Mouse (Mus musculus) kidney, embryonic 15.5 days (tissue): ENCODE data around the gene Stat5b. TPM values are rescaled to one million over a fixed set of nuclear protein-coding genes. Genes with fewer than 3 reads are reported as not detected.

Experiments used
- ATAC-seq: fragments of 200-750 bp; cut with Nextera tagmentation; replicated peaks from 2 replicates; pipeline ENCODE4 v1.8.0; 2017; ENCODE audit warnings: moderate TSS enrichment; ENCODE audit not compliant: low FRiP score
- H3K27ac ChIP-seq: fragments of 300-500 bp; sonication (generic); 2 replicates; pipeline ENCODE4 v1.5.1; 2015; ENCODE audit warnings: mild to moderate bottlenecking, inconsistent platforms
- H3K27me3 ChIP-seq: fragments of 300-500 bp; sonication (generic); 2 replicates; pipeline ENCODE4 v1.6.1; 2015; ENCODE audit warnings: inconsistent platforms
- H3K36me3 ChIP-seq: fragments of 300-500 bp; sonication (generic); 2 replicates; pipeline ENCODE4 v1.6.1; 2015; ENCODE audit warnings: inconsistent platforms
- H3K4me1 ChIP-seq: fragments of 300-500 bp; sonication (generic); 2 replicates; pipeline ENCODE4 v1.6.1; 2015; ENCODE audit warnings: inconsistent platforms
- H3K4me2 ChIP-seq: fragments of 300-500 bp; sonication (generic); 2 replicates; pipeline ENCODE4 v1.6.1; 2015; ENCODE audit warnings: moderate library complexity, mild to moderate bottlenecking, inconsistent platforms
- H3K4me3 ChIP-seq: fragments of 300-500 bp; sonication (generic); replicated peaks from 2 replicates; pipeline ENCODE4 v1.5.1; 2015; ENCODE audit warnings: mild to moderate bottlenecking, inconsistent platforms
- H3K9ac ChIP-seq: fragments of 300-500 bp; sonication (generic); 2 replicates; pipeline ENCODE4 v1.6.1; 2015; ENCODE audit warnings: mild to moderate bottlenecking, inconsistent platforms
- H3K9me3 ChIP-seq: fragments of 300-500 bp; sonication (generic); replicated peaks from 2 replicates; pipeline ENCODE4 v1.6.1; 2016; ENCODE audit warnings: inconsistent platforms
- WGBS: fragments of 180-500 bp; shearing (Covaris S2); methylation state at CpG from one replicate; pipeline ENCODE4 v1.1.7; 2015; ENCODE audit warnings: mixed read lengths; 5-methylcytosine and 5-hydroxymethylcytosine counted together
- polyA plus RNA-seq: library from polyadenylated mRNA; unstranded; fragments of >200 nt; fragmentation: Nextera tagmentation; extraction: Ambion mirVana; gene quantifications from 2 replicates; pipeline ENCODE4 v1.2.1, GENCODE M21; 2015

The Stat5b gene
- polyA plus RNA-seq, 1 experiment from 2014 or later: 19.6 TPM

DNA sequence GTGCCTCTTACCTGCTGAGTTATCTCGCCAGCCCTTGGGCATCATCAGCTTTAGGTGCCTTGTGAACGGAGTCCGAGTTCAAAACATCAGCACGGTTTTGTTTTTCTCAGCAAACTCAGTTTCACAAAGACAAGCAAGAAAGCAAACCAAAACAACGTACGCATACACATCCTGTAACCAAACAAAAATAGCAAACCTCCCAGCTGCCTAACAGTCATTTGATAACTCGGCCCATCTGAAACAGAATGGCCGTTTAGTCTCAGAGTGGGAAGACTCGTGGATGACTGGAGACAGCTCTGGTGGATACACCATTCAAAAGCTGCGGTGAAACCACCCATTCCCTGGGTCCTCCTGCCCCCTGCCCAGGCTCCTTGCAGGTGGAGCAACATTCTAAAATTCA is 19.1 kb downstream of the Stat5b start:
- no peaks in the 10 kb centered on the region for H3K9me3 ChIP-seq
- H3K9ac ChIP-seq: no peak overlapping the region
- H3K4me2 ChIP-seq: no peak overlapping the region
- no peaks in the 10 kb centered on the region for H3K36me3 ChIP-seq
- no peaks in the 10 kb centered on the region for H3K27me3 ChIP-seq
- H3K4me1 ChIP-seq: peaks cover 14% of the 10 kb centered on the region
- H3K27ac ChIP-seq: no peak overlapping the region
- no peak for ATAC-seq
- WGBS: 72% methylated on average over 10 of the region's 10 CpGs
- H3K4me3 ChIP-seq: no peak overlapping the region

DNA sequence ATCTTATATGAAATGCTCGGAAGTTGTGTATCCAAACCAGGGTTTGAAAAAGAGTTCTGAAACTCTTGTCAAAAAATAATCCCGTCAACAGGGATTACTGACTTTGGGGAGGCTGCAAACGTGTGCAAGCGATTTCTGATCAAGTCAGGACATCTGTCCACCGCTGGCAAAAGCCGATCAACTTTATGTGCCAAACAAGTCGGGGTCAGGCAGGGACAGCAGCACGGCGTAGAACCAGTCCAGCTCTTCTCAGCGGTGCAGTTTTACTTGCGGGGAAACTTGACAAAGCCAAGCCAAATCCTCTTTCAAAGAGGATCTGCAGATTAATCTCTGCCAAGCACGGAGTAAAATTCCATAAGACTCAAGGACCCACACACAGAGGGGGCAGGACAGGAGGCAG is 20.8 kb downstream of the Stat5b start:
- Histone ChIP-seq H3K27me3 (no peaks in the 10 kb centered on the region), H3K36me3 (no peaks in the 10 kb centered on the region), H3K4me3 (no peak overlapping the region), H3K9me3 (no peaks in the 10 kb centered on the region), H3K4me1 (peaks cover 14% of the 10 kb centered on the region), H3K27ac (no peak overlapping the region), H3K9ac (no peak overlapping the region), H3K4me2 (no peak overlapping the region)
- ATAC-seq: no peak
- WGBS: 90% methylated on average over 12 of the region's 12 CpGs

GRCm38 (mm10) chr11:100828676-100829151 is 21.8 kb downstream of the Stat5b start:
- H3K9ac ChIP-seq: no peak overlapping the region
- no peaks in the 10 kb centered on the region for H3K36me3 ChIP-seq
- WGBS: 70% methylated on average over 10 of the region's 10 CpGs
- no peak for ATAC-seq
- no peak overlapping the region for H3K27ac ChIP-seq
- no peak overlapping the region for H3K4me3 ChIP-seq
- H3K4me2 ChIP-seq: no peak overlapping the region
- peaks cover 14% of the 10 kb centered on the region for H3K4me1 ChIP-seq
- H3K9me3 ChIP-seq: no peaks in the 10 kb centered on the region
- no peaks in the 10 kb centered on the region for H3K27me3 ChIP-seq

DNA sequence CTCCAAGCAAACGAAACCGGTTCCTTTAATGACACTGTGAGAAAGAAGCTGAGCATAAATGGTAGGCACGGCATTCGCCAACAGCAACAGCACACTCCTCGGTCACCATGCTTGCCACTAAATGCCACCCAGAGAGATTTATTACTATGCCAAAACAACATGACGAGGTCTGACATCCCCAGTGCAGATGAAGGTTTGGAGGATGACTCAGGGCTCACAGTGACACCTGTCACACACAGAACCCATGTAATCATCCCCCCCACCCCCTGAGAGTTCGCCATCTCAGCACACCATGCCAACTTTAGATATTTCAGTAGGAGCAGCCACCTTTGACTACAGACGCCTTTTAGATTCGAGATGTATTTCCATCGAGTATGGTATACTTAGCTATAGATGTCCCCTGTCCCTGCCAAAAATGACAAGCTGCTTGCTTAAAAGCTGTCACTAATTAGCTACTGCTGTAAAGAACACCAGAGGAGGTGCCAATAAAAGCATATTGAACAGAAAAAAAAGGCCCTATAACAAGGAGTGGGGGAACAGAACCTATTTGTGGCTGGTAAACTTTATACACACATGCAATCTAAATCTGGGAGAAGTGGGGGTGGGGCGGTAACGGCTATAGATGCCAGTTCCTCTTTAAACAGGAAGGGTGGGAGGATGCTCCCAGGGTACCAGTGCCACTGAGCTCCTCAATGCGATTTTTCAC is 24.2 kb downstream of the Stat5b start:
- H3K4me1 ChIP-seq: peaks cover 6% of the 10 kb centered on the region
- WGBS: 73% methylated on average over 13 of the region's 13 CpGs
- no peak overlapping the region for H3K9ac ChIP-seq
- H3K4me2 ChIP-seq: no peak overlapping the region
- no peak overlapping the region for H3K4me3 ChIP-seq
- H3K36me3 ChIP-seq: no peaks in the 10 kb centered on the region
- H3K9me3 ChIP-seq: no peaks in the 10 kb centered on the region
- H3K27me3 ChIP-seq: no peaks in the 10 kb centered on the region
- ATAC-seq: no peak
- no peak overlapping the region for H3K27ac ChIP-seq

GRCm38 (mm10) chr11:100825451-100825850 is 25.1 kb downstream of the Stat5b start:
- Histone ChIP-seq H3K36me3 (no peaks in the 10 kb centered on the region), H3K9ac (no peak overlapping the region), H3K4me1 (peaks cover 6% of the 10 kb centered on the region), H3K27ac (no peak overlapping the region), H3K4me2 (no peak overlapping the region), H3K4me3 (no peak overlapping the region), H3K27me3 (no peaks in the 10 kb centered on the region), H3K9me3 (no peaks in the 10 kb centered on the region)
- ATAC-seq: no peak
- 78% methylated on average over 9 of the region's 9 CpGs for WGBS

- Histone ChIP-seq H3K9ac (no peak overlapping the region), H3K4me3 (no peak overlapping the region), H3K9me3 (no peaks in the 10 kb centered on the region), H3K4me1 (peaks cover 6% of the 10 kb centered on the region), H3K27ac (no peak overlapping the region), H3K4me2 (no peak overlapping the region), H3K27me3 (no peaks in the 10 kb centered on the region), H3K36me3 (no peaks in the 10 kb centered on the region)
- no peak for ATAC-seq
- WGBS: 81% methylated on average over 7 of the region's 7 CpGs
Observed at GRCm38 (mm10) chr11:100824496-100824895, 26.0 kb downstream of the Stat5b start.

GRCm38 (mm10) chr11:100823543-100824313 is 26.8 kb downstream of the Stat5b start:
- Histone ChIP-seq H3K27me3 (no peaks in the 10 kb centered on the region), H3K9ac (no peak overlapping the region), H3K4me2 (no peak overlapping the region), H3K27ac (no peak overlapping the region), H3K4me3 (no peak overlapping the region), H3K9me3 (no peaks in the 10 kb centered on the region), H3K4me1 (peaks cover 6% of the 10 kb centered on the region), H3K36me3 (no peaks in the 10 kb centered on the region)
- WGBS: 78% methylated on average over 8 of the region's 8 CpGs
- ATAC-seq: no peak

DNA sequence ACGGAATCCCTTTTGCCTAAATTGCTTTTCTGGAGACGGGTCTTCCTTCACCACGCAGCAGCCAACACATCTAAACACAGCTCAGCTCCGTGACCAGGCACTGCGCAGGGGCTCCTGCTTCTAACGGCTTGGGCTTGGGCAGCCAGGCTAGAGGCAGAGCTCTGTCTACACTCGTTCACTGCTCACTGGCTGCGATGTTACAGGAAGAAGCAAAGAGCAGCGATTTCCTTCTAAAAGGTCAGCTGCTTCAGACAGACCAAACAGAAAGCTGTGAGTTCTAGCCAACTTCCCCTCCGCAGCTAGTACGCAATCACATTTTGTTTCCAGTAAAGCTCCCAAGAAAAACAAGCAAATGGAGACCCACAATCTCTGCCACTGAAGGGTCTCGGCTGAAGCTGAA is 28.2 kb downstream of the Stat5b start:
- ATAC-seq: no peak
- Histone ChIP-seq H3K4me2 (peak overlapping the region; percentile 32; the same call in 1 of the 2 replicates), H3K4me3 (no peak overlapping the region), H3K4me1 (peaks cover 6% of the 10 kb centered on the region), H3K36me3 (no peaks in the 10 kb centered on the region), H3K27ac (0 out of 2 replicates have a peak overlapping the region, but pooled peaks have one; percentile 45), H3K9me3 (no peaks in the 10 kb centered on the region), H3K9ac (no peak overlapping the region), H3K27me3 (no peaks in the 10 kb centered on the region)
- WGBS: 51% methylated on average over 12 of the region's 12 CpGs

DNA sequence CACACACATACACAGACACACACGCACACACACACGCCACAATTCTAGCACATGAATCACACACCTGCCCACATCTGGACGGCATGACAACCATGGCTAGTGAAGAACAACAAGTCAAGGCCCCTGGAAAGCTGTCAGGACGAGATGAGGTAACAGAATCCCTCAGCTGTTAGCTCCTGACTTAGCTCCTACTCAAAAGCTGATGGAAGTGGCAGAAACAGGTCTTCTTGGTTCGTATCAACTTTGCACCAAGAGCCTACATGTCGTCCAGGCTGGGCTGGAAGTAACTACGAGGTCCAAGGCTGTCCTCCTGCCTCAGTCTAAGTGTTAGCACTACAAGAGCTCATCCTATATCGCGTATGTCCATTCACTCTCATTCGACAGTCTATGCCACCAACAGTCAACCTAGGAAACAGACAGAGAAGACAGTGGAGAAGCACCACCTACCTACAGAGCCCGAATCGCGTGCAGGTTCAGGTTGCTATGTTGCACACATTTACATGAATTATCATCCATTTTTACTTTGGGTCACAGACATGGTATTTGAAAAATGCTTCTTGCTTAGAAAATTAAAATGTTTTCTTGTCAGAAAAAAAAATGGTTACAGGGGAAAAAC is 28.8 kb downstream of the Stat5b start:
- no peaks in the 10 kb centered on the region for H3K9me3 ChIP-seq
- no peaks in the 10 kb centered on the region for H3K27me3 ChIP-seq
- H3K4me1 ChIP-seq: peaks cover 6% of the 10 kb centered on the region
- 83% methylated on average over 13 of the region's 13 CpGs for WGBS
- ATAC-seq: no peak
- H3K36me3 ChIP-seq: no peaks in the 10 kb centered on the region
- H3K9ac ChIP-seq: no peak overlapping the region
- H3K27ac ChIP-seq: no peak overlapping the region
- H3K4me3 ChIP-seq: no peak overlapping the region
- H3K4me2 ChIP-seq: no peak overlapping the region

- no peak overlapping the region for H3K4me2 ChIP-seq
- 85% methylated on average over 8 of the region's 8 CpGs for WGBS
- H3K9ac ChIP-seq: no peak overlapping the region
- no peak for ATAC-seq
- H3K27ac ChIP-seq: no peak overlapping the region
- no peak overlapping the region for H3K4me3 ChIP-seq
- H3K36me3 ChIP-seq: no peaks in the 10 kb centered on the region
- peaks cover 13% of the 10 kb centered on the region for H3K4me1 ChIP-seq
- H3K9me3 ChIP-seq: no peaks in the 10 kb centered on the region
- H3K27me3 ChIP-seq: no peaks in the 10 kb centered on the region
Observed at GRCm38 (mm10) chr11:100820047-100820446, 30.5 kb downstream of the Stat5b start.

DNA sequence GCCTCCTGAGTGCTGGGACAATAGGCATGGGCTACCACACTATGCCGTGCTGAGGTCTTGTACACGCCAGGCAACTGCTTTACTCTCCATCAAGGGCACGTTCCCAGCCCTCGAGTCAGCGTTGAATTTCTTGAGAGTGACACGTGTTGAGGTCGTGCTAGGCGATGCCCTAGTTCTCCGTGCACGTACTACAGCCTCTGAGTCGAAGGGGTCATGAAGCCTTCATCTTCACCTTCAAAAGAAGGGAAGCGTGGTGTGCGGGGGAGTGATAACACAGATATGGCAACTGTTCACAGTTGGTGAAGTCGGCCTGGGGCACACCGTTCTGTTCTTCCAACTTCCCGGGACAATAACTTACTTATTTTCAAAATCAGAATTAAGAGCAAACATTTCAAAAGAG is 30.9 kb downstream of the Stat5b start:
- Histone ChIP-seq H3K4me3 (no peak overlapping the region), H3K27me3 (no peaks in the 10 kb centered on the region), H3K36me3 (no peaks in the 10 kb centered on the region), H3K27ac (no peak overlapping the region), H3K9me3 (no peaks in the 10 kb centered on the region), H3K4me2 (no peak overlapping the region), H3K9ac (no peak overlapping the region), H3K4me1 (peaks cover 17% of the 10 kb centered on the region)
- ATAC-seq: no peak
- WGBS: 76% methylated on average over 16 of the region's 16 CpGs

- no peaks in the 10 kb centered on the region for H3K9me3 ChIP-seq
- no peak overlapping the region for H3K27ac ChIP-seq
- H3K4me3 ChIP-seq: no peak overlapping the region
- H3K9ac ChIP-seq: no peak overlapping the region
- 63% methylated on average over 8 of the region's 8 CpGs for WGBS
- no peak for ATAC-seq
- H3K36me3 ChIP-seq: no peaks in the 10 kb centered on the region
- H3K4me2 ChIP-seq: no peak overlapping the region
- peaks cover 21% of the 10 kb centered on the region for H3K4me1 ChIP-seq
- no peaks in the 10 kb centered on the region for H3K27me3 ChIP-seq
Observed at GRCm38 (mm10) chr11:100819048-100819447, 31.5 kb downstream of the Stat5b start.
